Mouse (Mus musculus) lung, embryonic 15.5 days (tissue): ENCODE results near the gene Gprc5c. TPM values are rescaled to one million over a fixed set of nuclear protein-coding genes. Genes with fewer than 3 reads are reported as not detected.

Source experiments
- ATAC-seq: fragments of 200-750 bp; cut with Nextera tagmentation; 2 replicates; pipeline ENCODE4 v1.8.0; 2017; ENCODE audit warnings: moderate number of reproducible peaks, borderline replicate concordance; ENCODE audit not compliant: low FRiP score, low TSS enrichment; ENCODE audit errors: extremely low read depth
- H3K27ac ChIP-seq: fragments of 300-500 bp; sonication (generic); 2 replicates; pipeline ENCODE4 v1.5.1; 2015; ENCODE audit warnings: moderate library complexity, mild to moderate bottlenecking, inconsistent platforms
- H3K27me3 ChIP-seq: fragments of 300-500 bp; sonication (generic); 2 replicates; pipeline ENCODE4 v1.6.1; 2015; ENCODE audit warnings: inconsistent platforms
- H3K36me3 ChIP-seq: fragments of 300-500 bp; sonication (generic); 2 replicates; pipeline ENCODE4 v1.6.1; 2015; ENCODE audit warnings: inconsistent platforms
- H3K4me1 ChIP-seq: fragments of 300-500 bp; sonication (generic); 2 replicates; pipeline ENCODE4 v1.6.1; 2015; ENCODE audit warnings: inconsistent platforms
- H3K4me2 ChIP-seq: fragments of 300-500 bp; sonication (generic); 2 replicates; pipeline ENCODE4 v1.6.1; 2015; ENCODE audit warnings: inconsistent platforms, mild to moderate bottlenecking, moderate library complexity
- H3K4me3 ChIP-seq: fragments of 300-500 bp; sonication (generic); 2 replicates; pipeline ENCODE4 v1.5.1; 2015; ENCODE audit warnings: mild to moderate bottlenecking, inconsistent platforms
- H3K9ac ChIP-seq: fragments of 300-500 bp; sonication (generic); 2 replicates; pipeline ENCODE4 v1.6.1; 2015; ENCODE audit warnings: inconsistent platforms
- H3K9me3 ChIP-seq: fragments of 300-500 bp; sonication (generic); 2 replicates; pipeline ENCODE4 v1.6.1; 2016; ENCODE audit warnings: inconsistent platforms
- WGBS: fragments of 180-500 bp; shearing (Covaris S2); methylation state at CpG from one replicate; pipeline ENCODE4 v1.1.7; 2015; 5-methylcytosine and 5-hydroxymethylcytosine counted together
- polyA plus RNA-seq: library from polyadenylated mRNA; unstranded; fragments of >200 nt; fragmentation: Nextera tagmentation; extraction: Ambion mirVana; gene quantifications from 2 replicates; pipeline ENCODE4 v1.2.1, GENCODE M21; 2015

Gprc5c gene
- polyA plus RNA-seq, result 35.4 and 36.1 TPM in 2 replicates

DNA sequence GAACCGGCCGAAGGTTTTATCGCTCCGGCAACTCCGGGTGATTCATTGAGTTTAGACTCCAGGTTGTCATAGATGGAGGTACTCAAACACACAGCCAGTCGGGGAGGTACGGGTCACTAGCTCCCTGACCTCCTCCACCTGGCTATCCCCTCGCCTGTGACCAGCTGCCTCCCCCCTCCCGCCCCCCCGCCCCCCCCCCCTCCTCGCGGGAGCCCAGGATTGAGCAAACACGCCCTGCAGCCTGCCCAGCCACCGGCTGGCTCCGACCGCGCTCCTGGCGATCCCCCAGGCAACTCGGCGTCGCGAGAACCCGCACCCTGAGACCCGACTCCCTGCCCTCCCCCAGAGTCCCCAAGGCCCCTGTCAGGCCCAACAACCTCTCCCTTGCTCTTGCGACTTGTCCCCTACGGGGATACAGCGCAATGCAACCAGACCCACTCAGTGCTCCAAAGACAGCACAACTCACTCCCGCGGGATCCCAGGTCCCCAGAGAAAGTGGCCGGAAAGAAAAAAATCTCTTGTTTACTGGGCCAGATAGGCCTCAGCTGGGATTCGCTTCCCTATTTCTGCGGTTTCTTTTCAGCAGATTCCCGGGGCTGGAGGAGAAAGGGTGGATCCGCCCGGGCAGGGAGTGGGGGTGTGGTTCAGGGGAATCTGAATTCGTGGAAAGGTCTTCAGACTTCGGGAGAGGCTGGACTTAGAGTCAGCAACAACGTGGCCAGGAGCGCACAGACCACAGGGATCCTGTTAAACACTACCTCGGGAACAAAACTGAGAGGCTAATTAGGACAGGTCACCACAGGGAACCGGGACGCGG is at the start of gene Gprc5c:
TSS of gene Gprc5c (plus strand) at position 701 of the 817 bp plus-strand sequence.
- WGBS, result 1% methylated on average over 35 of the region's 43 CpGs
- H3K4me1 ChIP-seq, result peaks cover 28% of the 10 kb centered on the region
- H3K9me3 ChIP-seq, result no peaks in the 10 kb centered on the region
- peak within 1 kb of the TSS; percentile 94 for H3K27ac ChIP-seq
- peak within 1 kb of the TSS; percentile 70 for H3K9ac ChIP-seq
- H3K36me3 ChIP-seq, result no peaks in the 10 kb centered on the region
- H3K4me3 ChIP-seq, result peak within 1 kb of the TSS; percentile 62
- H3K4me2 ChIP-seq, result peak within 1 kb of the TSS; percentile 97
- H3K27me3 ChIP-seq, result peaks cover 11% of the 10 kb centered on the region; the same call in 1 of the 2 replicates
- ATAC-seq, result peak; percentile 45; the same call in 1 of the 2 replicates

DNA sequence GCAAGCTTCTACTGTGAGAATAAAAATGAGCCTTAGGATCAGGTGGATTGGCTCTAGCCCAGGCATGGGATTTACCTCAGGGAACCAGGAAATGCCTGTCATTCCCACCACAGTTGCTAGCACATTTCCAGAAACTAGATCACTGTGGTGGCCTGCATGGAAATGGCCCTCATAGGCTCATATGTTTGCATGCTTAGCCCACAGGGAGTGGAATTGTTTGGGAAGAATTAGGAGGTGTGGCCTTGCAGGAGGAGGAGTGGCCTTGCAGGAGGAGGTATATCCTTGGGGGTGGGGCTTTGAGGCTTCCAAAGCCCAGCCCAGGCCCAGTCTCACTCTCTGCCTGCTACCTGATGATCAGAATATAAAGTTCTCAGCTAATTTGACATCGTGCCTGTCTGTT is 49.0 kb upstream of the Gprc5c start:
- Histone ChIP-seq H3K27ac (no peak overlapping the region), H3K4me2 (no peak overlapping the region), H3K4me3 (no peak overlapping the region), H3K4me1 (peaks cover 9% of the 10 kb centered on the region), H3K36me3 (no peaks in the 10 kb centered on the region), H3K9ac (no peak overlapping the region), H3K9me3 (no peaks in the 10 kb centered on the region), H3K27me3 (no peaks in the 10 kb centered on the region; the same call in 1 of the 2 replicates)
- WGBS, result 100% methylated on average over 1 of the region's 1 CpGs
- no peak for ATAC-seq

GRCm38 (mm10) chr11:114802540-114803267 is 48.2 kb upstream of the Gprc5c start:
- no peaks in the 10 kb centered on the region for H3K36me3 ChIP-seq
- 34% methylated on average over 15 of the region's 15 CpGs for WGBS
- H3K27ac ChIP-seq, result no peak overlapping the region
- H3K27me3 ChIP-seq, result no peaks in the 10 kb centered on the region; the same call in 1 of the 2 replicates
- no peak overlapping the region for H3K4me3 ChIP-seq
- H3K4me1 ChIP-seq, result peaks cover 17% of the 10 kb centered on the region
- H3K9ac ChIP-seq, result no peak overlapping the region
- no peak overlapping the region for H3K4me2 ChIP-seq
- no peak for ATAC-seq
- no peaks in the 10 kb centered on the region for H3K9me3 ChIP-seq

- Histone ChIP-seq H3K4me3 (no peak overlapping the region), H3K27ac (no peak overlapping the region), H3K4me1 (peaks cover 20% of the 10 kb centered on the region), H3K9ac (no peak overlapping the region), H3K9me3 (no peaks in the 10 kb centered on the region), H3K36me3 (no peaks in the 10 kb centered on the region), H3K4me2 (no peak overlapping the region), H3K27me3 (no peaks in the 10 kb centered on the region)
- WGBS, result 48% methylated on average over 8 of the region's 8 CpGs
- ATAC-seq, result no peak
Measured at GRCm38 (mm10) chr11:114803990-114804389, 47.0 kb upstream of the Gprc5c start.

DNA sequence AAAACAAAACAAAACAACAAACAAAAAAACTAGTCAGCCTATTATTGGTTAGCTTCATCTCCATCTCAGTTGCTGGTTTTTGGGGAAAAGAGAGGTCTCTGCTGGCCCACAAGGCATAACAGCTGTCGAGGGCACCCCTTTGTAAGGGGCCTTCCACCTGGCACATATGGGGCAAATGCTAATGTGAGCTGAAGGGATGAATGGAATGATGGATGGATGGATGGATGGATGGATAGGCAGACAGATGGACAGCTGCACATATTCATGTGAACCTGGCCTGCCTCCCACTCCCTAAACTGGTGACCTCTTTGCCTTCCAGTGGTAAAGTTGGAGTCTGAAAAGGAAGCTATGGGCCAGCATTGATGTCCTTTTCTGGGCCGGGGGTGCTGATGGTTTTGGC is 43.9 kb upstream of the Gprc5c start:
- no peak for ATAC-seq
- H3K4me1 ChIP-seq, result peaks cover 20% of the 10 kb centered on the region
- H3K9me3 ChIP-seq, result no peaks in the 10 kb centered on the region
- 75% methylated on average over 2 of the region's 2 CpGs for WGBS
- H3K4me2 ChIP-seq, result no peak overlapping the region
- H3K27ac ChIP-seq, result no peak overlapping the region
- H3K9ac ChIP-seq, result no peak overlapping the region
- no peak overlapping the region for H3K4me3 ChIP-seq
- H3K36me3 ChIP-seq, result no peaks in the 10 kb centered on the region
- H3K27me3 ChIP-seq, result no peaks in the 10 kb centered on the region

GRCm38 (mm10) chr11:114807686-114808427 is 43.1 kb upstream of the Gprc5c start:
- ATAC-seq, result no peak
- Histone ChIP-seq H3K9me3 (no peaks in the 10 kb centered on the region), H3K4me3 (no peak overlapping the region), H3K4me1 (peaks cover 15% of the 10 kb centered on the region), H3K36me3 (no peaks in the 10 kb centered on the region), H3K27me3 (no peaks in the 10 kb centered on the region), H3K9ac (no peak overlapping the region), H3K4me2 (no peak overlapping the region), H3K27ac (no peak overlapping the region)
- WGBS, result 25% methylated on average over 14 of the region's 14 CpGs

GRCm38 (mm10) chr11:114809371-114809770 is 41.6 kb upstream of the Gprc5c start:
- peaks cover 11% of the 10 kb centered on the region for H3K4me1 ChIP-seq
- ATAC-seq, result no peak
- no peak overlapping the region for H3K27ac ChIP-seq
- H3K9ac ChIP-seq, result no peak overlapping the region
- H3K9me3 ChIP-seq, result no peaks in the 10 kb centered on the region
- 58% methylated on average over 1 of the region's 1 CpGs for whole genome bisulfite sequencing
- no peak overlapping the region for H3K4me3 ChIP-seq
- no peaks in the 10 kb centered on the region for H3K36me3 ChIP-seq
- H3K4me2 ChIP-seq, result no peak overlapping the region
- no peaks in the 10 kb centered on the region for H3K27me3 ChIP-seq

- no peak overlapping the region for H3K27ac ChIP-seq
- H3K4me1 ChIP-seq, result peaks cover 20% of the 10 kb centered on the region
- no peaks in the 10 kb centered on the region for H3K9me3 ChIP-seq
- H3K9ac ChIP-seq, result no peak overlapping the region
- WGBS, result 17% methylated on average over 4 of the region's 4 CpGs
- H3K4me2 ChIP-seq, result no peak overlapping the region
- no peaks in the 10 kb centered on the region for H3K27me3 ChIP-seq
- H3K4me3 ChIP-seq, result no peak overlapping the region
- no peaks in the 10 kb centered on the region for H3K36me3 ChIP-seq
- no peak for ATAC-seq
Measured at GRCm38 (mm10) chr11:114810344-114810743, 40.6 kb upstream of the Gprc5c start.

DNA sequence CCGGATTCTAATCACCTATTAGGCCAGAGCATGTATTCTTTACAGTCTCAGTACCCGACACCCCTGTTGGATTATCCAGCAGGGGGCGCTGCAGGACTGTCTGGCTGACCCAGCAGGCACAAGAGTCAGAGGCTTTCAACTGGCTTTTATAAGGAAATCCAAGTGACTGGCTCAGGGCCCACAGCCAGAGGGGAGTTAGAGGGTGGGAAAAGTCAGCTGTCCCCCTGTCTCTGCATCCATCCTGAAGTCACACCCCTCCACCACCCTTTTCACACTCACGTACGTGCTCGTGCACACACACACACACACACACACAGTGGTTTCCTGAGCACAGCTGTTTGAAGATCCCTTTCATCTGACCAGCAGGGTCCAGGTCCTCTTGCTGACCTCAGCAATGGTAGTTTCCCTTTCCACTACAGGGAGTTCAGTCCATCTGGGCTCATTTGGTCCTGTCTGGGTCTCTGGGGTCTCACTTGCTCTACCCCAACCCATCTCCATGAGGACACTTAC is 38.2 kb upstream of the Gprc5c start:
- Histone ChIP-seq H3K9ac (no peak overlapping the region), H3K9me3 (no peaks in the 10 kb centered on the region), H3K27ac (no peak overlapping the region), H3K4me3 (no peak overlapping the region), H3K36me3 (no peaks in the 10 kb centered on the region), H3K27me3 (no peaks in the 10 kb centered on the region), H3K4me2 (no peak overlapping the region), H3K4me1 (peaks cover 12% of the 10 kb centered on the region)
- ATAC-seq, result peak; percentile 50
- 3% methylated on average over 6 of the region's 6 CpGs for WGBS

DNA sequence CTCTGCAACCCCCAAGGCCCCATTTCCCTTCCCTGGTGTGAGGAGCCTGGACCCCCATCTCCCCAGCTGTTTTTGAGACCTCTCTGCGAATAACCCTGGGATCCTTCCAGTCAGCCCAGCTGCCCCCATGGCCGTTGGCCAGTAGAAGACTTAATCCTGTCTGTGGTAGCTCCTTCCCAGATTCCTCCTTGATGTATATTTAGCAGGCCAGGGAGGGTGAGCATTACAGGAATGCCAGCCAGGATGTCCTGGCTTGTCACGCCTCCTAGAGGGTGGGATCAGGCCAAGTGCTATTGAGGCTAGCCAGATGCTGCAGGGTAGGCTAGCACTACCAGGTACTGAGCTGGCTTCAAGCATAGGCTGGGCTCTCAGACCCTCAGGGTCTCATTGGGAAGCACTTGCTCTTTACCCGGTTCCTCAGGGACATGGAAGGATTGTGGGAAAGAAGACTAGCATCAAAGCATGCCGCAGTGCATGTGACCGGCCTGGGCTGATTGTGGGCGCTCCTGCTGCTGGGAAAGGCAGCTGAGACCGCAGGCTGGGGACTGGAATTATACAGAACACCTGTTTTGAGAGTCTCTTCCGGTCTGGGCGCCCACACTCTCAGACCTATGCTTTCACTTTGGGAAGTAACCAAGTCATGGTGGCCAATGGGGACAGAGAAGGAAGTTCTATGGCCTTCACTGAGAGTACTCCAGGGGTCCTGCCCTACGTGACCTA is 35.9 kb upstream of the Gprc5c start:
- Histone ChIP-seq H3K4me2 (no peak overlapping the region), H3K4me3 (no peak overlapping the region), H3K9me3 (no peaks in the 10 kb centered on the region), H3K27ac (no peak overlapping the region), H3K9ac (no peak overlapping the region), H3K36me3 (no peaks in the 10 kb centered on the region), H3K27me3 (no peaks in the 10 kb centered on the region), H3K4me1 (peaks cover 9% of the 10 kb centered on the region)
- no peak for ATAC-seq
- 59% methylated on average over 11 of the region's 11 CpGs for WGBS

DNA sequence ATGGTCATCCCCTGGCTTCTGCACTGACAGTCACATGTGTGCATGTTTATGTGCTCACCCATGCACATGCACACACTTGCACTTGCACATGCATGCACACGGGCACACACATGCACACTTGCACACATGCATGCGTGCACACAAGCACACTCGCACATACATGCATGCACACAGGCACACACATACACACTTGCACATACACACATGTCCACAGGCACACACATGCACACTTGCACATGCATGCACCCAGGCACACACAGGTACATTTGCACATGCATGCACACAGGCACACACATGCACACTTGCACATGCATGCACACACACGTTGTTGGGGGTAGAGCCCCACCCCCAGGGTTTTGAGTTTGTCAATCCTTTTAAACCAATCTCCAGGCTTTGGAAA is 34.0 kb upstream of the Gprc5c start:
- Histone ChIP-seq H3K9ac (no peak overlapping the region), H3K27ac (no peak overlapping the region), H3K36me3 (no peaks in the 10 kb centered on the region), H3K4me3 (no peak overlapping the region), H3K4me1 (peaks cover 16% of the 10 kb centered on the region), H3K9me3 (no peaks in the 10 kb centered on the region), H3K4me2 (no peak overlapping the region), H3K27me3 (no peaks in the 10 kb centered on the region)
- no peak for ATAC-seq
- WGBS, result 83% methylated on average over 4 of the region's 4 CpGs
